Mouse (Mus musculus): ENCODE measurements around the gene Nkg7. TPM values are rescaled to one million over a fixed set of nuclear protein-coding genes. Genes with fewer than 3 reads are reported as not detected.
"Not testable (repeated sequence)": the region's sequence is repeated elsewhere in the genome, so short reads cannot be mapped to it uniquely, and the experiment has no call there.

Nkg7 gene
- polyA plus RNA-seq (2011; ENCODE audit: insufficient read depth, insufficient read length, low replicate concordance, missing spikeins) = 18.5 and 43.6 TPM in 2 replicates

GRCm38 (mm10) chr7:43436341-43437255 lies at the start of gene Nkg7:
Gene Nkg7 (plus strand): TSS chr7:43437073.
- 16% methylated on average over 10 of the region's 10 CpGs for WGBS
- peak within 1 kb of the TSS; percentile 40 for H3K4me3 ChIP-seq (replicated peaks; ENCODE audit: control insufficient read depth, low read depth, low read length)
- H3K27ac ChIP-seq (ENCODE audit: control insufficient read depth, insufficient read depth, low read depth, low read length, poor library complexity) = peak within 1 kb of the TSS; percentile 52

GRCm38 (mm10) chr7:43392349-43393121 lies 44.3 kb upstream of the Nkg7 start:
- 15% methylated on average over 8 of the region's 8 CpGs for WGBS
- no peak overlapping the region for H3K4me3 ChIP-seq (replicated peaks; ENCODE audit: control insufficient read depth, low read depth, low read length)
- TF ChIP-seq POLR2A (IDR thresholded peaks at IDR 0.05; ENCODE audit: borderline replicate concordance, control insufficient read depth, low read depth, low read length) (no peak), CTCF (IDR thresholded peaks at IDR 0.05; ENCODE audit: control insufficient read depth, insufficient read depth, low read length) (no peak)
- peak overlapping the region; percentile 62; the same call in 1 of the 2 replicates for H3K27ac ChIP-seq (ENCODE audit: control insufficient read depth, insufficient read depth, low read depth, low read length, poor library complexity)
- peaks cover 4% of the 10 kb centered on the region for H3K4me1 ChIP-seq (ENCODE audit: control insufficient read depth, insufficient read depth, low read length)

More at GRCm38 (mm10) chr7:43436341-43437255, at the start of gene Nkg7:
- TF ChIP-seq POLR2A (IDR thresholded peaks at IDR 0.05; ENCODE audit: borderline replicate concordance, control insufficient read depth, low read depth, low read length) (no peak), CTCF (IDR thresholded peaks at IDR 0.05; ENCODE audit: control insufficient read depth, insufficient read depth, low read length) (0 out of 2 replicates have a peak, but pooled peaks have one; percentile 5)
- peaks cover 5% of the 10 kb centered on the region; the same call in 1 of the 2 replicates for H3K4me1 ChIP-seq (ENCODE audit: control insufficient read depth, insufficient read depth, low read length)

DNA sequence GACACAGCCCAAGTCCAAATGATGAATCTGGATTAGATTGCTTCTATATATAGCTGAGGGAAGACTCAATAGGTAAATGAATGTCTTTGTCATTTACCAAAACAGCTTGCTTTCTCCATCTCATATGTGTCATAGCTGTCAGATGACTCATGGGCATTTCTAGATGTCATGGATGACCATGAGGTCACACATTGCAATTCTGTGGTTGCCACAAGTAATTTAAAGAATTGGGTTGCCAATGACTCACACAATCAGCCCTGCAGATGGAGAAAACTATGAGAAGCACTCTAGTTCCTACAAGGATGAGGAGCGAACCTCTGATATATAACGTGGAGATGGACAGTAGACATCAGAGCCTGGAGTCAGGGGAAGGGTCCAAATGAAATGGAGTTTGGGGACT lies 37.4 kb upstream of the Nkg7 start:
- Histone ChIP-seq H3K27ac (ENCODE audit: control insufficient read depth, insufficient read depth, low read depth, low read length, poor library complexity) (no peak overlapping the region), H3K4me1 (ENCODE audit: control insufficient read depth, insufficient read depth, low read length) (peaks cover 2% of the 10 kb centered on the region), H3K4me3 (replicated peaks; ENCODE audit: control insufficient read depth, low read depth, low read length) (no peak overlapping the region)
- 84% methylated on average over 2 of the region's 2 CpGs for WGBS
- TF ChIP-seq POLR2A (IDR thresholded peaks at IDR 0.05; ENCODE audit: borderline replicate concordance, control insufficient read depth, low read depth, low read length) = no peak
- TF ChIP-seq CTCF (IDR thresholded peaks at IDR 0.05; ENCODE audit: control insufficient read depth, insufficient read depth, low read length) = no peak

- H3K4me1 ChIP-seq (ENCODE audit: control insufficient read depth, insufficient read depth, low read length) = peaks cover 2% of the 10 kb centered on the region; the same call in 1 of the 2 replicates
- no peak overlapping the region for H3K4me3 ChIP-seq (replicated peaks; ENCODE audit: control insufficient read depth, low read depth, low read length)
- no peak for TF ChIP-seq POLR2A (IDR thresholded peaks at IDR 0.05; ENCODE audit: borderline replicate concordance, control insufficient read depth, low read depth, low read length)
- no peak for TF ChIP-seq CTCF (IDR thresholded peaks at IDR 0.05; ENCODE audit: control insufficient read depth, insufficient read depth, low read length)
- H3K27ac ChIP-seq (ENCODE audit: control insufficient read depth, insufficient read depth, low read depth, low read length, poor library complexity) = no peak overlapping the region
- WGBS = 29% methylated on average over 2 of the region's 2 CpGs
Measured at GRCm38 (mm10) chr7:43402718-43403117, 34.2 kb upstream of the Nkg7 start.

DNA sequence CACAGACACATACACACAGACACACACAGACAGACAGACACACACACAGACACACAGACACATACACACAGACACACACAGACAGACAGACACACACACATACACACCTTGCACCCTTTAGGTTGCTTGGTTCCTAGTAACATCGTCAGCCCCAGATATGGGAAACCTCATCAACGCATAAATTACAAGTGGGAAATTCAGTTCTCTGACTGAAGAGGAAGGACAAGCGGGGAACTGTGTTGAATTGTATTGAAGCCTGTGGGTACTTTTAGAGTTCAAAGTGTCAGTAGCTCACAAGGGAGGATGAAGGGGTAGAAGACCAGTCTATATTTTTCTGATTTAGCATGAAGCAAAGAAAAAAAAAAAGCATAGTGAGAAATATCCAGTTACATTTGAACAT lies 29.3 kb upstream of the Nkg7 start:
- peak overlapping the region; percentile 84; the same call in 1 of the 2 replicates for H3K27ac ChIP-seq (ENCODE audit: control insufficient read depth, insufficient read depth, low read depth, low read length, poor library complexity)
- no peak for TF ChIP-seq POLR2A (IDR thresholded peaks at IDR 0.05; ENCODE audit: borderline replicate concordance, control insufficient read depth, low read depth, low read length)
- no peak for TF ChIP-seq CTCF (IDR thresholded peaks at IDR 0.05; ENCODE audit: control insufficient read depth, insufficient read depth, low read length)
- H3K4me1 ChIP-seq (ENCODE audit: control insufficient read depth, insufficient read depth, low read length) = peaks cover 5% of the 10 kb centered on the region; the same call in 1 of the 2 replicates
- WGBS = 16% methylated on average over 3 of the region's 3 CpGs
- no peak overlapping the region for H3K4me3 ChIP-seq (replicated peaks; ENCODE audit: control insufficient read depth, low read depth, low read length)

DNA sequence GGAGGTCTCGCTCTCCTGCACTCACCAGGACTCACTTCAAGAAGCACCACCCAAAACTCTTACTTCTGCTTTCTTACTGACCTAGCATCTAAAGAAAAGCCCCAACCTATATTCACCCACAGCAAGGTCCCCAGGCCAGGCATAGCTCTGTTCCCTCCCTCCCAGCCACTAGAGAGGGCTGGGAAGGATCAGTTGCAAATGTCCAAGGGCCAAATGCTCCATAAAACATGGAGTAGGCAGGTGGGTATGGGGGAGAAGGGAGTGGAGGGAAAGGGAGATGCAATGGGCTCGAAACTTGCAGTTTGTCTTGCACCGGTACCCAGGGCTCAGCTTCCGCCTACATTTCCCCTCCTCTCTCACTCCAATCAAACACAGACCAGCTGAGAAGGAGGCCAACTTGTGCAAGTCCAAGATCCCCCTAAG lies 28.7 kb upstream of the Nkg7 start, which contains the start of gene Siglecg:
Siglecg (plus strand) TSS at position 74 of the 423 bp plus-strand sequence.
- Histone ChIP-seq H3K27ac (ENCODE audit: control insufficient read depth, insufficient read depth, low read depth, low read length, poor library complexity) (peak within 1 kb of the TSS; percentile 90), H3K4me3 (replicated peaks; ENCODE audit: control insufficient read depth, low read depth, low read length) (peak within 1 kb of the TSS; percentile 90), H3K4me1 (ENCODE audit: control insufficient read depth, insufficient read depth, low read length) (peaks cover 5% of the 10 kb centered on the region; the same call in 1 of the 2 replicates)
- WGBS = 9% methylated on average over 4 of the region's 4 CpGs
- TF ChIP-seq POLR2A (IDR thresholded peaks at IDR 0.05; ENCODE audit: borderline replicate concordance, control insufficient read depth, low read depth, low read length) = no peak
- no peak for TF ChIP-seq CTCF (IDR thresholded peaks at IDR 0.05; ENCODE audit: control insufficient read depth, insufficient read depth, low read length)

DNA sequence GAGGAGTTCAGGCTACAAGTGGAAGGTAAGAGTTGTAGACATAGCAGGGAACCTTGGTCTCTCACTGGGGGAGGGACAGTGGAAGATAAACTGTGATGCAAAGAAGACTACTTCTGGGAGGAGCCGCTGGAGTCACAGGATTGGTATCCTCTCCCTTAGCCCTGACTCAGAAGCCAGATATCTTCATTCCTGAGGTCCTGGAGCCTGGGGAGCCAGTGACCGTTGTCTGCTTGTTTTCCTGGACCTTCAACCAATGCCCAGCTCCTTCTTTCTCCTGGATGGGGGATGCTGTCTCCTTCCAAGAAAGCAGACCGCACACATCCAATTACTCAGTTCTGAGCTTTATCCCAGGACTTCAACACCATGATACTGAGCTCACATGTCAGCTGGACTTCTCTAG lies 27.8 kb upstream of the Nkg7 start:
- 66% methylated on average over 3 of the region's 3 CpGs for WGBS
- peak overlapping the region; percentile 42 for H3K4me3 ChIP-seq (replicated peaks; ENCODE audit: control insufficient read depth, low read depth, low read length)

DNA sequence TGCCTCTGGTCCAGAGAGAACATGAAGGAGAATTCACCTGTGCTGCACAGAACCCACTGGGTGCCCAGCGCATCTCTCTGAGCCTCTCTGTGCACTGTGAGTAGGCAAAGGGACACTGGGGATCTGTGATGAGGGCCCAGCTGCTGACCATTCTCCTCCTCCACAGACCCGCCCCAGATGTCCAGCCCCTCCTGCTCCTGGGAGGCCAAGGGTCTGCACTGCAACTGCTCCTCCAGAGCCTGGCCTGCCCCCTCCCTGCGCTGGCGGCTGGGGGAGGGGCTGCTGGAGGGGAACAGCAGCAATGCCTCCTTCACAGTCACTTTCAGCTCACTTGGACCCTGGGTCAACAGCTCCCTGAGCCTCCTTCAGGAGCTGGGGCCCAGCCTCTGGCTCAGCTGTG lies 25.1 kb upstream of the Nkg7 start:
- H3K4me3 ChIP-seq (replicated peaks; ENCODE audit: control insufficient read depth, low read depth, low read length); H3K4me1 ChIP-seq (ENCODE audit: control insufficient read depth, insufficient read depth, low read length); H3K27ac ChIP-seq (ENCODE audit: control insufficient read depth, insufficient read depth, low read depth, low read length, poor library complexity): not testable (repeated sequence)
- WGBS = 90% methylated on average over 4 of the region's 4 CpGs

More for the DNA sequence above, 27.8 kb upstream of the Nkg7 start:
- Histone ChIP-seq H3K27ac (ENCODE audit: control insufficient read depth, insufficient read depth, low read depth, low read length, poor library complexity) (peak overlapping the region; percentile 67; the same call in 1 of the 2 replicates), H3K4me1 (ENCODE audit: control insufficient read depth, insufficient read depth, low read length) (peaks cover 5% of the 10 kb centered on the region; the same call in 1 of the 2 replicates)
- no peak for TF ChIP-seq CTCF (IDR thresholded peaks at IDR 0.05; ENCODE audit: control insufficient read depth, insufficient read depth, low read length)
- TF ChIP-seq POLR2A (IDR thresholded peaks at IDR 0.05; ENCODE audit: borderline replicate concordance, control insufficient read depth, low read depth, low read length) = no peak
